11 mouse cellular contexts compared by ENCODE assay signal in the genomic region with DNA sequence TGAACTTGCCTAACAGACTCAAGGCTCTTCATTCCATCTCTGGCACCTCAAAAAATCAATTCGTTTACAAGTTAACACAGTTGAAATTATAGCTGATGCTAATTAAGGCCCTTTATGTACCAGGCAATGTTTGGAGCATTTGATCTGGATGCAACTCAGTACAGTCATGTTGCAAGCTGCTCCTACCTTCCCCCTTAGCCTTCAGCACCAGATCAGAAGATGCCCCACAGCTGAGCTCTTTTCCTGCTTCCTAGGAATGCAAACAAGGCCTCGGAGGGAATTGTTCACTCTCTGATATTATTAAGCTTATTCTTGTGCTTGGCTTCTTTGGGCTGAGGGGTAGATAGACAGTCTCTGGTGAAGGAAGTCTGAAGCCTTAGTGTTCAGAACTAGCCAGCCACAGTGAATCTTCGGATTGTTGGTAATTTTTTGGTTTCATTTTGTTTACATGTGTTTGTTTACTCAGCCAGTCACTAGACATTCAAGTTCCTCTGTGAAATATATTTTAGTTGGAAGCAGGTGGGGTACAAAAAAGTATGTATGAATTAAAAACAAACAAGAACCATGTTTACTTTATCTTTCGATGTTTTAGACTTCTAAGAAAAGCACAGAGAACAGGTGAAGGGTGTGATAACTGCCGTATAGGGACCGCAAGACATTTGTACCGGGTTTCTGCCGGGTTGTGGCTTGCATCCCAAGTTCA.
A peak's percentile ranks its signal among the peaks of the same experiment; 100 is the strongest.
DNase-seq lines count a peak whose midpoint lies in the region; ATAC-seq and TF ChIP-seq lines count a peak whose summit lies in the region.
"Had no signal": no experiment of that assay in that cellular context is flagged by ENCODE, and none has a peak within 500 bp of the region (broad histone marks: within the 10 kb centered on the region; RNA-seq: fewer than 3 reads in every experiment).

No protein-coding gene starts in this region.

- no peak overlapping the region for H3K4me2 ChIP-seq in kidney, embryonic 15.5 days
- H3K4me2 ChIP-seq in liver, embryonic 15.5 days, result peak overlapping the region; percentile 62
- H3K4me2 ChIP-seq: limb, embryonic 13.5 days had no signal

- H3K4me1 ChIP-seq in kidney, embryonic 15.5 days, result peaks cover 97% of the 10 kb centered on the region
- peaks cover 94% of the 10 kb centered on the region for H3K4me1 ChIP-seq in G1E (ENCODE audit: insufficient read depth, low read depth, low read length)
- peaks cover 82% of the 10 kb centered on the region for H3K4me1 ChIP-seq in liver, embryonic 15.5 days (replicated peaks)

- H3K9me3 ChIP-seq in kidney, embryonic 15.5 days (replicated peaks), result no peaks in the 10 kb centered on the region
- H3K9me3 ChIP-seq in G1E (replicated peaks), result no peaks in the 10 kb centered on the region
- H3K9me3 ChIP-seq in liver, embryonic 15.5 days (replicated peaks), result no peaks in the 10 kb centered on the region
- H3K9me3 ChIP-seq: limb, embryonic 13.5 days had no signal

- H3K4me3 ChIP-seq in kidney, embryonic 15.5 days (replicated peaks), result no peak overlapping the region
- H3K4me3 ChIP-seq in G1E (ENCODE audit: low read depth, low read length), result peak overlapping the region; percentile 56; the same call in 1 of the 2 replicates
- H3K4me3 ChIP-seq in liver, embryonic 15.5 days (replicated peaks), result peak overlapping the region; percentile 39
- H3K4me3 ChIP-seq: limb, embryonic 13.5 days had no signal

- WGBS in kidney, embryonic 15.5 days, result 66% methylated on average over 8 of the region's 8 CpGs
- WGBS in liver, embryonic 15.5 days (ENCODE audit: insufficient replicate concordance), result 38% methylated on average over 8 of the region's 8 CpGs

- peak overlapping the region; percentile 57 for H3K27ac ChIP-seq in kidney, embryonic 15.5 days
- H3K27ac ChIP-seq in liver, embryonic 15.5 days (replicated peaks), result peak overlapping the region; percentile 59
- H3K27ac ChIP-seq: limb, embryonic 13.5 days had no signal

- no peak for ATAC-seq in kidney, embryonic 15.5 days (replicated peaks; ENCODE audit: low FRiP score)
- ATAC-seq in G1E (ENCODE audit: extremely low read depth, insufficient number of reproducible peaks, low FRiP score, poor library complexity, severe bottlenecking), result 0 out of 2 replicates have a peak, but pooled peaks have one; percentile 25
- ATAC-seq in liver, embryonic 15.5 days (ENCODE audit: insufficient read depth), result no peak

- no peak for TF ChIP-seq CTCF in G1E (IDR thresholded peaks at IDR 0.05; ENCODE audit: low read depth, low read length)

- H3K9ac ChIP-seq in kidney, embryonic 15.5 days, result no peak overlapping the region
- peak overlapping the region; percentile 20; the same call in 1 of the 2 replicates for H3K9ac ChIP-seq in liver, embryonic 15.5 days
- H3K9ac ChIP-seq: limb, embryonic 13.5 days had no signal

- H3K27me3 ChIP-seq in kidney, embryonic 15.5 days, result no peaks in the 10 kb centered on the region
- no peaks in the 10 kb centered on the region for H3K27me3 ChIP-seq in G1E (ENCODE audit: insufficient read depth, low read length)
- no peaks in the 10 kb centered on the region for H3K27me3 ChIP-seq in liver, embryonic 15.5 days
- H3K27me3 ChIP-seq: limb, embryonic 13.5 days had no signal

- no peaks in the 10 kb centered on the region for H3K36me3 ChIP-seq in kidney, embryonic 15.5 days
- peaks cover 59% of the 10 kb centered on the region for H3K36me3 ChIP-seq in G1E (replicated peaks)
- H3K36me3 ChIP-seq in liver, embryonic 15.5 days (replicated peaks), result no peaks in the 10 kb centered on the region
- H3K36me3 ChIP-seq: limb, embryonic 13.5 days had no signal

- no peak for DNase-seq in kidney, postnatal 14 days
- DNase-seq in G1E (ENCODE audit: low spot score), result no peak
- peak; percentile 34 for DNase-seq in c-Kit-positive CD71-positive TER-119-positive erythroid progenitor cells, embryonic 14.5 days (ENCODE audit: low spot score)
- DNase-seq in cerebellum, postnatal 4 days (ENCODE audit: low spot score in 2 of 2), result no peak
- no peak for DNase-seq in frontal cortex, postnatal 36 days (ENCODE audit: low spot score in 2 of 2)
- DNase-seq in kidney, postnatal 25 days, result no peak
- DNase-seq: cerebellum, adult 11-12 months; heart, postnatal 14 days had no signal
